Mouse (Mus musculus) intestine, embryonic 14.5 days (tissue): ENCODE measurements around the gene Tmem26. TPM values are rescaled to one million over a fixed set of nuclear protein-coding genes. Genes with fewer than 3 reads are reported as not detected.

Experiments
- ATAC-seq: fragments of 200-750 bp; cut with Nextera tagmentation; replicated peaks from 2 replicates; pipeline ENCODE4 v1.8.0; 2017; ENCODE audit warnings: low read depth, moderate number of reproducible peaks, moderate TSS enrichment, moderate library complexity; ENCODE audit not compliant: low FRiP score, low TSS enrichment
- DNase-seq: peaks from one replicate; pipeline ENCODE4 v3.0.0-alpha.2; 2018; ENCODE audit warnings: low spot score
- H3K27ac ChIP-seq: fragments of 300-500 bp; sonication (generic); 2 replicates; pipeline ENCODE4 v1.5.1; 2014; ENCODE audit warnings: low read depth, mild to moderate bottlenecking, control low read depth
- H3K27me3 ChIP-seq: fragments of 300-500 bp; sonication (generic); replicated peaks from 2 replicates; pipeline ENCODE4 v1.6.1; 2014; ENCODE audit warnings: low read length, control low read depth; ENCODE audit not compliant: control insufficient read depth, insufficient read depth
- H3K36me3 ChIP-seq: fragments of 300-500 bp; sonication (generic); 2 replicates; pipeline ENCODE4 v1.6.1; 2014; ENCODE audit warnings: low read length, control low read depth; ENCODE audit not compliant: control insufficient read depth, insufficient read depth
- H3K4me1 ChIP-seq: fragments of 300-500 bp; sonication (generic); replicated peaks from 2 replicates; pipeline ENCODE4 v1.6.1; 2014; ENCODE audit warnings: low read length, control low read depth, mixed read lengths; ENCODE audit not compliant: control insufficient read depth, insufficient read depth
- H3K4me2 ChIP-seq: fragments of 300-500 bp; sonication (generic); 2 replicates; pipeline ENCODE4 v1.6.1; 2014; ENCODE audit warnings: low read length
- H3K4me3 ChIP-seq: fragments of 300-500 bp; sonication (generic); 2 replicates; pipeline ENCODE4 v1.5.1; 2014; ENCODE audit warnings: low read depth, low read length, control low read depth, mixed read lengths
- H3K9ac ChIP-seq: fragments of 300-500 bp; sonication (generic); 2 replicates; pipeline ENCODE4 v1.6.1; 2014; ENCODE audit warnings: mild to moderate bottlenecking, low read length
- H3K9me3 ChIP-seq: fragments of 300-500 bp; sonication (generic); 2 replicates; pipeline ENCODE4 v1.6.1; 2016; ENCODE audit warnings: low read length, control low read depth; ENCODE audit not compliant: control insufficient read depth
- WGBS: fragments of 180-500 bp; shearing (Covaris S2); extraction: QIAGEN DNeasy Blood & Tissue Kit; methylation state at CpG from one replicate; pipeline ENCODE4 v1.1.7; 2014; 5-methylcytosine and 5-hydroxymethylcytosine counted together
- polyA plus RNA-seq: library from polyadenylated mRNA; unstranded; fragments of >200 nt; fragmentation: Nextera tagmentation; extraction: Ambion mirVana; gene quantifications from 2 replicates; pipeline ENCODE4 v1.2.1, GENCODE M21; 2014

The Tmem26 gene
- 11.5 and 13.5 TPM in 2 replicates for polyA plus RNA-seq

DNA sequence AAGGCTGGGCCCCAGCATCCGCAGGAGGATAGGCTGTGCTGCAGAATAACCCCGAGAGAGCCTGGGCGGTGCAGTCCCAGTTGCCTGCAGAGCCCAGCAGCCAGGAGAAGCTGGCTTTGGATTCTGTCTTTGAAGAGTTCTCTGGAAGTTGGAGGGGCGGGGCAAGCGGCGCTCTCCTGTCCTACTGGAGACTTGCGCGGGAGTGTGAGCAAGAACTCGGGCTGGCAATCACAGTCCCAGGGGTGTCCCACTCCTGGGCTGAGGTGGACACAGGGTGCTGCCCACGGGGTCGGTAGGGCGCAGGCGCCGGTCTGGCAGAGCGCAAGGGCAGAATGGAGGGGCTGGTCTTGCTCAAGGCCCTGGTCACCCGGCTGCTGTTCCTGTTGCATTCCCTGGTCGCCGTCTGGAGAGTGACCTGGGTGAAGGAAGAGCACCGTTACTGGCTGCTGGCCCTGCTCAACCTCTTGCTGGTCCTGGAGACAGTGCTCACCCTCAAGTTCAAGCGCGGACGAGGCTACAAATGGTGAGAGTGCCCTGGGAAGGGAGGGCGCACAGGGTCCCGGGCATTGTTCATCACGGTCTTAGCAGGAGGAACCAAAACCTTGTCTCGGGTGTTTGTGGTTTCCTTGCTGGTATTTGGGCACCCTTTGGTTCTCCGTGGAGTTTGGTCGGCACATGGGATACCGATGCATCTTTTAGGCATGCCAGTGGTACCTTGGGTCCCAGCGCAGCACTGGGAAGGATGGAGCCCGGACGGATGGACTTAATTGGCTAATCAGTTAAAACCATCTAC lies at the start of gene Tmem26:
TSS of gene Tmem26 (plus strand) at position 79 of the 793 bp plus-strand sequence.
- Histone ChIP-seq H3K9ac (peak within 1 kb of the TSS; percentile 52), H3K27ac (no peak within 1 kb of the TSS), H3K36me3 (no peaks in the 10 kb centered on the region), H3K27me3 (no peaks in the 10 kb centered on the region), H3K4me1 (0 out of 2 replicates have a peak, but pooled peaks cover 4% of the 10 kb centered on the region), H3K4me3 (peak within 1 kb of the TSS; percentile 60), H3K4me2 (peak within 1 kb of the TSS; percentile 94), H3K9me3 (no peaks in the 10 kb centered on the region)
- ATAC-seq: peak; percentile 70; the same call in 1 of the 2 replicates
- under 1% methylated on average over 32 of the region's 32 CpGs for WGBS
- DNase-seq: peak; percentile 75

DNA sequence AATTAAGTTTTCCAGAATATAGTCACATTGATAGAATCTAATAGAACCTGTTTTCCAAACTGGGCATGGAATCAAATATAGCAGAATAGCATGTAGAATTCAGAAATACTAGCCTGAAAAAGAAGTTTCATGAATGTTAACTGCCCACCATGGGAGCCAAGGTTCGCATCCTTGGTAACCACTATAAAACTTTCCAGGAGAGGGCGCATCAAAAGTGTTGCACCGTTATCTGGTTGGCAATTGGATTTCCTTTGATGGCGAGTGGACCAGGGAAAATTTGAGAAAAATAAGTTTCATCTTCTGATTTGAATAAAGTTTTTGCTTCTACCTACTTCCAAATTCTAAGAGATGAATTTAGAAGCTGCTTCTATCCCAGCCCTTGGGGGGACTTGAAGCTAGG lies 44.8 kb upstream of the Tmem26 start:
- no peak for ATAC-seq
- Histone ChIP-seq H3K36me3 (no peaks in the 10 kb centered on the region), H3K4me3 (no peak overlapping the region), H3K4me1 (no peaks in the 10 kb centered on the region), H3K4me2 (no peak overlapping the region), H3K9me3 (no peaks in the 10 kb centered on the region), H3K27ac (no peak overlapping the region), H3K9ac (no peak overlapping the region), H3K27me3 (no peaks in the 10 kb centered on the region)
- 74% methylated on average over 4 of the region's 4 CpGs for WGBS
- DNase-seq: no peak

DNA sequence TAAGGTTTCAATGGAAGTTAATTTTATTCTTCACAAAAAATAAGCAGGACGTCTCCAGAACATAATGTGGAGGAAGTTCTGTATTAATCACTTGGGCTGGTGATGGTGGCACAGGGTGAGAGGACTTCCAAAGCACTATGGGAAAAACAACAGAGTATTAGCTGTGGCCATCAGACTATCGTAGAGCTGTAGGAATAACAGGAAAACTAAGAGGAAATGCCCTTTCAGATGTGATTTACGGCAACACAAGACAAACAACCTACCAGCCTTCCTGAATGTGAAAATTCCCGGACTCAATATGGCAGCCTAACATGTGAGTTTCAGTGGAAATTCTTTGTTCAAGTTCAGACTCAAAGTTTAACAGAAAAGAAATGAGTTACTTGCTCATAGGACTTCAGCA lies 42.2 kb upstream of the Tmem26 start:
- no peaks in the 10 kb centered on the region for H3K4me1 ChIP-seq
- WGBS: 73% methylated on average over 4 of the region's 4 CpGs
- DNase-seq (no peak), ATAC-seq (no peak)
- no peak overlapping the region for H3K27ac ChIP-seq
- no peaks in the 10 kb centered on the region for H3K36me3 ChIP-seq
- H3K4me2 ChIP-seq: no peak overlapping the region
- no peaks in the 10 kb centered on the region for H3K9me3 ChIP-seq
- H3K27me3 ChIP-seq: no peaks in the 10 kb centered on the region
- no peak overlapping the region for H3K9ac ChIP-seq
- H3K4me3 ChIP-seq: no peak overlapping the region

DNA sequence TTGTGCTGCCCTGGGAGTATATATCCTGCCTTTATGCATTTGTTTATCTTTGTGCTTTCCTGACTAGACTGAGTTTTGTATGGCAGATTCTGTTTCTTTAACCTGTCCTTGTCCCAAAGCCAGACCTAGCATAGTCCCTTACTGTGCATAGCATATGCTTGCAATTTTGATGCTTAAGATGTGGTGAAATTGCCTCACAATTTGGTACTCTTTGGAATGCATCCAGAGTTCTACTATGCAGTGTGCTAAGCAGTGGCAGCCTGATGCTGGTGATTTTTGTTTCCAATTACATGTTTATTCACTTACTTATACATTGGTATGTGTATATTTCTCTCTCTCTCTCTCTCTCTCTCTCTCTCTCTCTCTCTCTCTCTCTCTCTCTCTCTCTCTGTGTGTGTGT lies 37.9 kb upstream of the Tmem26 start:
- Histone ChIP-seq H3K9ac (no peak overlapping the region), H3K4me1 (no peaks in the 10 kb centered on the region), H3K27me3 (no peaks in the 10 kb centered on the region), H3K27ac (no peak overlapping the region), H3K4me3 (no peak overlapping the region), H3K4me2 (no peak overlapping the region), H3K9me3 (no peaks in the 10 kb centered on the region), H3K36me3 (no peaks in the 10 kb centered on the region)
- ATAC-seq (no peak), DNase-seq (no peak)

DNA sequence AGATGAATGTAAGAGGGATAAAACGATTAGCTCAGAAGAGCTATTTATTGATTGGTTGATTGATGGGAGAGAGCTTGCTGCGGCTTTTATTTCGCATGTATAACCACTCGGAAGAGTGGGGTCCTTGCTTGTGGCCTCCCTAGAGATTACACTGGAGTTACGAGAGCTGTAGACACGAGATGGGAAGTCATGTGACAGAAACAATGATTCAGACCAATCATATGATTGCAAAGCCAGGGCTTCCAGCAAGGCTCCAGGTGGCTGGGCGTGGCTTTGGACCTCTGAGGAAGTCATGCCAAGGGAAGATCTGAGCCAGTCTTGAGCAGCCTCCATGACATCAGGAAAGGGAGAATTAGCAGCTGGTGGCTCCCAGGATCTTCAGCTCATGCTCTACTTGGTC lies 32.3 kb upstream of the Tmem26 start:
- Histone ChIP-seq H3K9ac (no peak overlapping the region), H3K36me3 (no peaks in the 10 kb centered on the region), H3K4me2 (no peak overlapping the region), H3K9me3 (no peaks in the 10 kb centered on the region), H3K4me1 (0 out of 2 replicates have a peak, but pooled peaks cover 6% of the 10 kb centered on the region), H3K27me3 (no peaks in the 10 kb centered on the region), H3K4me3 (no peak overlapping the region), H3K27ac (no peak overlapping the region)
- DNase-seq: no peak
- ATAC-seq: no peak
- 74% methylated on average over 7 of the region's 7 CpGs for WGBS

DNA sequence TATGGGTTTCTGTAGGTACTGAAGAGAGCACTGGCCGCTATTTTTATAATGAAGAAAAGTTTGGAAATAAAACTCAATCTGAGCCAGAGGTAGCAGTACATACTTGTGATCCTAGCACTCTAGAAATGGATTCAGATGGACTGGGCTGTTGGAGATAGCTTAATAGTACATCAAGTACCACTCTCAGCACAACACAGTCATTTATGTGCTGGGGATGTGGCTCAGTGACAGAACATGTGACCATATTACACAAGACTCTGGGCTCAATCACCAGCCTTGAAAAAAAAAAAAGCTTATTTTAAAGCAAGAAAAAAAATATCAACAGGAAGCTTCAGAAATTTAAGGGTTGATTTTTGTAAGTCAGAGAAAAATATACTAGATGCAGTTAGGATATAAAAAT lies 31.0 kb upstream of the Tmem26 start:
- H3K27ac ChIP-seq: no peak overlapping the region
- no peaks in the 10 kb centered on the region for H3K36me3 ChIP-seq
- DNase-seq (no peak), ATAC-seq (no peak)
- 0 out of 2 replicates have a peak, but pooled peaks cover 6% of the 10 kb centered on the region for H3K4me1 ChIP-seq
- H3K27me3 ChIP-seq: no peaks in the 10 kb centered on the region
- no peak overlapping the region for H3K4me2 ChIP-seq
- 90% methylated on average over 1 of the region's 1 CpGs for WGBS
- H3K9me3 ChIP-seq: no peaks in the 10 kb centered on the region
- H3K9ac ChIP-seq: no peak overlapping the region
- H3K4me3 ChIP-seq: no peak overlapping the region

DNA sequence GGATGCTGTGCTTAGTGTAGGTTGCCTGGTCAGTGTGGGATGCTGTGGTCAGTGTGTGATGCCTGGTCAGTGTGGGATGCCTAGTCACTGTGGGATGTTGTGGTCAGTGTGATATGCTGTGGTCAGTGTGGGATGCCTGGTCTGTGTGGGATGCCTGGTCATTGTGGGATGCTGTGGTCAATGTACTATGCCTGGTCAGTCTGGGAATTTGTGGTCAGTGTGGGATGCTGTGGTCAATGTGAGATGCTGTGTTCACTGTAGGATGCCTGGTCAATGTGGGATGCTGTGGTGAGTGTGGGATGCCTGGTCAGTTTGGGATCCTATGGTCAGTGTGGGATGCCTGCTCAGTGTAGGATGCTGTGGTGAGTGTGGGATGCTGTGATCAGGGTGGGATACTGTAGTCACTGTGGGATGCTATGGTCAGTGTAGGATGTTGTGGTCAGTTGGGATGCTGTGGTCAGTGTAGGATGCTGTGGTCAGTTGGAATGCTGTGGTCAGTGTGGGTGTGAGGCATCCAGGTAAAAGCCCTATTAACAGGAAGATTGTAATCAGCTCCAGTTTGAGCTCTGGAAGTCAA lies 27.6 kb upstream of the Tmem26 start:
- Histone ChIP-seq H3K27me3 (no peaks in the 10 kb centered on the region), H3K4me2 (no peak overlapping the region), H3K27ac (no peak overlapping the region), H3K36me3 (no peaks in the 10 kb centered on the region), H3K4me1 (0 out of 2 replicates have a peak, but pooled peaks cover 6% of the 10 kb centered on the region), H3K4me3 (no peak overlapping the region), H3K9me3 (no peaks in the 10 kb centered on the region), H3K9ac (no peak overlapping the region)
- DNase-seq (no peak), ATAC-seq (no peak)

DNA sequence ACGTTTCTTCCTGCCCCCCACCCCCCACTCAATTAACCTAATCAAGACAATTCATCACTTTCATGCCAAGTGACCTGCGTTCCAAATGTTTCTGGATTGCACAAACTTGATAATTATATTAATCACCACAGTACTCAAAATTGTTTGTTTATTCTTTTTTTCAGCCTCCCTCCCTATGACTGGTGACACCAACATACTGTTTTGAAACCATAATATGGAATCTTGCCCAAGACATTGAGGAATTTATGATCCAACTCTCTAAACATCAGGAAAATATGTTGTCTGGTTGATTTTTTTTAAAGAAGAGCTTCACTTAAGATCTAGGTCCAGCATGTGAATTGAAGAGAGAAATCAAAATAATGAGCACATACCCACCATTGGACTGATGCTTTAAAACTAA lies 19.2 kb upstream of the Tmem26 start:
- Histone ChIP-seq H3K36me3 (no peaks in the 10 kb centered on the region), H3K4me2 (no peak overlapping the region), H3K27me3 (no peaks in the 10 kb centered on the region), H3K4me3 (no peak overlapping the region), H3K9ac (no peak overlapping the region), H3K27ac (no peak overlapping the region), H3K9me3 (peaks cover 9% of the 10 kb centered on the region), H3K4me1 (no peaks in the 10 kb centered on the region)
- DNase-seq (no peak), ATAC-seq (no peak)
- 70% methylated on average over 2 of the region's 2 CpGs for WGBS
